Mouse (Mus musculus) ovary, postnatal 10 days (tissue): ENCODE measurements at regions not wholly inside any gene's neighbourhood (a gene's known extent, or its start where the extent isn't known, plus 50 kb on each side); places are given as distances from the start of the nearest gene placed in this dataset.

Source experiments
- DNase-seq: peaks from one replicate; pipeline ENCODE4 v3.0.0; 2022; ENCODE audit warnings: low spot score

DNA sequence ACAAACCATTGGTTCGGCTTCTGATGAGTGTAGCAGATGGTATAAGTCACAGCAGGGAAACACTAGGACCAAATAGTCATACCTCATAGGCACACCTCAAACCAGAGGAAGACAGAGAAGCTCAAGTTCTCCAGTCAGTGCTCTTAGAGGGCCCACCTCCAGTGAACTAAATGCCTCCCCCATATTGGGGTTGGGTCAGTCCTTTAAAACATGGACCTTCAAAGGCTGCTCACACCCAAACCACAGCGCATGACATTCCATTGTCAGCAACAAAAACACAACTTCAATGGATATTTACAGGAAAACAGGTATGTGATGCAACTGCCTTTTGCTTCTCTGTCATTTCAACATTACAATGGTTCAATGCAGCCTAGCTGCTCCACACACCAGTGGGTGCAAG lies 65.1 kb upstream of the Ttc29 start:
- DNase-seq = no peak

DNA sequence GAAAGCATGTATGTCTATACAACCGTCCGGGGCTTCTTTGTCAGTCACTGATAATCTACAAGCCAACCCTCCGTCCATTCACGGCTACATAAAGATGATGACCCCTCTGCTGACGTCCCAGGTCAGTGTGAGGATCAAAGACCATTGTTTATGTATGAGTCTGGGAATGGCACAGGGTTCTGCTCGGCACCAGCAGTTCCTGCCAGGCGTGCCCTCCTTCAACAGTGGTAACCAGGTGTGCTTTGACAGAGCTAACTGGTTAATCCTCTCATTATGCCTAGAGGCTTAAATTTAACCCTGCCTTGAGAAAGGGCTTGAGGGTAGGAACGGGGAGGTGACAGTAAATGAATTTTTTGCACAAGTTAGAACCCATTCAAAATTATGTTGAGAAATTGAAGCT lies 58.2 kb upstream of the Ttc29 start:
- no peak for DNase-seq

DNA sequence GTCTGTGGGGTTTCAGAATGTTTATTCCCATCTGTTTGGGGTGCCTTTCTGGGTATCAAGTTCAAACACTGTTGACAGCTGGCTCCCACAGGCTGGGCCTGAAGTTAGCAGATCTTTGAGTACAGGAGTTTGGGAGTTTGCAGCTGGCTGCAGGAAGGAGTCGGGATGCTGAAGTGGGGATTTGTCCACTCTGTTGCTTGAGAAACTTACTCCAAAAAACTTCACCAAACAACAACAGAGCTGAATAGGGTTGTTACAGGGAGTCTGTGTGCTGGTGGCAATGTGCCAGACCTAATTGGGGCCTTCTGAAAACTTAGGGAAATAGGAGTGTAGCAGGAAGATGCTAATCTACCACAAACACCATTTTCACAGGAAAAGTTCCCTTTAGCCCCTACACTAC lies 51.1 kb upstream of the Ttc29 start:
- DNase-seq = no peak

- DNase-seq = no peak
These were observed 50.2 kb upstream of the Ttc29 start for GRCm38 (mm10) chr8:78162763-78163508.
